Mouse (Mus musculus): ENCODE measurements around the gene Nae1.
A peak's percentile ranks its signal among the peaks of the same experiment; 100 is the strongest.

GRCm38 (mm10) chr8:104533971-104534778 is at the start of gene Nae1, which contains the start of gene Car7:
- TF ChIP-seq ZNF384 (IDR thresholded peaks at IDR 0.05; ENCODE audit: low read depth, low read length) (no peak), POLR2A (IDR thresholded peaks at IDR 0.05; ENCODE audit: control insufficient read depth in 1 of 2, insufficient read depth in 1 of 2, low read depth in 1 of 2, low read length in 2 of 2, poor library complexity in 1 of 2) (peak; percentile 89 to 92), CTCF (IDR thresholded peaks at IDR 0.05 in 2 of 3, conservative IDR thresholded peaks at IDR 0.05 in 1 of 3; ENCODE audit: control insufficient read depth in 1 of 3, insufficient read depth in 1 of 3, low read depth in 2 of 3, low read length in 3 of 3, poor library complexity in 1 of 3, severe bottlenecking in 1 of 3) (peak; percentile 81 to 92 (median 91)), CHD2 (IDR thresholded peaks at IDR 0.05; ENCODE audit: low read length) (no peak), USF1 (IDR thresholded peaks at IDR 0.05; ENCODE audit: low read depth, low read length) (no peak), TCF12 (IDR thresholded peaks at IDR 0.05; ENCODE audit: low read depth, low read length) (peak; percentile 6; the same call in 1 of the 2 replicates), SMC3 (IDR thresholded peaks at IDR 0.05; ENCODE audit: low read depth, low read length) (0 out of 2 replicates have a peak, but pooled peaks have one; percentile 4), TBP (IDR thresholded peaks at IDR 0.05; ENCODE audit: low read depth, low read length) (peak; percentile 25; the same call in 1 of the 2 replicates), MAFK (IDR thresholded peaks at IDR 0.05; ENCODE audit: borderline replicate concordance, low read depth, low read length) (no peak)

Data from MEL (cell line).